Mouse (Mus musculus) forebrain, embryonic 11.5 days (tissue): Measurements from ENCODE around the gene Rnf169. TPM values are rescaled to one million over a fixed set of nuclear protein-coding genes. Genes with fewer than 3 reads are reported as not detected.
"Not testable (repeated sequence)": the region's sequence is repeated elsewhere in the genome, so short reads cannot be mapped to it uniquely, and the experiment has no call there.

Experiments used
- ATAC-seq: fragments of 200-750 bp; cut with Nextera tagmentation; replicated peaks from 2 replicates; pipeline ENCODE4 v1.8.0; 2017; ENCODE audit warnings: moderate TSS enrichment; ENCODE audit not compliant: low FRiP score
- DNase-seq: peaks from one replicate; pipeline ENCODE4 v3.0.0-alpha.2; 2017; ENCODE audit warnings: low spot score
- H3K27ac ChIP-seq: fragments of 300-500 bp; sonication (generic); 2 replicates; pipeline ENCODE4 v1.5.1; 2014; ENCODE audit warnings: low read depth, low read length
- H3K27me3 ChIP-seq: fragments of 300-500 bp; sonication (generic); 2 replicates; pipeline ENCODE4 v1.6.1; 2014; ENCODE audit warnings: mild to moderate bottlenecking, low read length, mixed read lengths; ENCODE audit not compliant: control insufficient read depth, insufficient read depth
- H3K36me3 ChIP-seq: fragments of 300-500 bp; sonication (generic); 2 replicates; pipeline ENCODE4 v1.6.1; 2014; ENCODE audit warnings: mild to moderate bottlenecking, low read length, moderate library complexity, mixed read lengths; ENCODE audit not compliant: control insufficient read depth, insufficient read depth
- H3K4me1 ChIP-seq: fragments of 300-500 bp; sonication (generic); replicated peaks from 2 replicates; pipeline ENCODE4 v1.6.1; 2014; ENCODE audit warnings: low read length, mixed read lengths; ENCODE audit not compliant: control insufficient read depth, insufficient read depth
- H3K4me2 ChIP-seq: fragments of 300-500 bp; sonication (generic); 2 replicates; pipeline ENCODE4 v1.6.1; 2014; ENCODE audit warnings: low read depth, mild to moderate bottlenecking, low read length, moderate library complexity, mixed read lengths; ENCODE audit not compliant: severe bottlenecking
- H3K4me3 ChIP-seq: fragments of 300-500 bp; sonication (generic); 2 replicates; pipeline ENCODE4 v1.5.1; 2014; ENCODE audit warnings: low read depth, low read length
- H3K9ac ChIP-seq: fragments of 300-500 bp; sonication (generic); 2 replicates; pipeline ENCODE4 v1.6.1; 2014; ENCODE audit warnings: low read length
- H3K9me3 ChIP-seq: fragments of 300-500 bp; sonication (generic); 2 replicates; pipeline ENCODE4 v1.6.1; 2016; ENCODE audit warnings: low read length, mixed read lengths; ENCODE audit not compliant: control insufficient read depth
- WGBS: fragments of 180-500 bp; shearing (Covaris S2); extraction: QIAGEN DNeasy Blood & Tissue Kit; methylation state at CpG from one replicate; pipeline ENCODE4 v1.1.7; 2014; 5-methylcytosine and 5-hydroxymethylcytosine counted together
- polyA plus RNA-seq: library from polyadenylated mRNA; unstranded; fragments of >200 nt; fragmentation: Nextera tagmentation; extraction: Ambion mirVana; gene quantifications from 2 replicates; pipeline ENCODE4 v1.2.1, GENCODE M21; 2014

Gene Rnf169
- polyA plus RNA-seq, 1 experiment from 2014 or later, result 7.9 TPM

DNA sequence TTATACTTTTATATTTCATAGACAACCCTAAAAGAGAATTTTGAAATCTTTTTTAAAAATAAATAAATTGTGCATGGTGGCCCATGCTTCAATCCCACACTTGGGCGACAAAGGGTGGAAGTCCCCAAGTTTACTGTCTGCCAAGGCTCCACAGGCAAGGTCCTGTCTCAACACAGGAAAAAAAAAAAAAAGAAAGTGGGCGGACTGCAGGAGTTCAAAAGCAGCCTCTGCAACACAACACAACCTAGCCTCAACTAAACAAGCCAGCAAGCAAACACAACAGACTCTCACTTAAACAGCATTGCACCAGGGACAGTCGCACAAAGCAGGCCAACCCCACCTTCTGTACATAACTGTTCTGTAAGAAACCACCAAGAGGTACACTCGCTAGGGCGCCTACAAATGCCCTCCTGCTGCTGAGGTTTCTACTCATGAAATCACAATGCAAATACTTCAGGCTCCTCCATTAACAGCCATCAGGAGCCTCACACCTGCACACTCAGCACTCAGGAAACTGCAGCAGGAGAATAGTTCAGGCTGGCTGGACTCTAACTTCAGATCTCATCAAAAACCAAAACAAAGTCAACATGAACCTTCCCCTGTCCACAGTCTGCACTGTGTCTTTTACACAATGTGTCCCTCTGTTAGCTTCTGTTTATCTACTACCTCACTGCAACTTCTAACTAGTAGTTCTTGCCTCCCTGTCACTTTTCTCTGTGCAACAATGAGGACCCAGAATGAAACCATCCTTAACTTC, 4.3 kb downstream of the Rnf169 start:
- H3K9me3 ChIP-seq, result no peaks in the 10 kb centered on the region
- H3K27ac ChIP-seq, result no peak overlapping the region
- DNase-seq (no peak), ATAC-seq (no peak)
- WGBS, result 89% methylated on average over 5 of the region's 5 CpGs
- no peak overlapping the region for H3K4me3 ChIP-seq
- peaks cover 7% of the 10 kb centered on the region; the same call in 1 of the 2 replicates for H3K4me1 ChIP-seq
- no peaks in the 10 kb centered on the region for H3K27me3 ChIP-seq
- H3K4me2 ChIP-seq, result no peak overlapping the region
- no peaks in the 10 kb centered on the region for H3K36me3 ChIP-seq
- H3K9ac ChIP-seq, result no peak overlapping the region

GRCm38 (mm10) chr7:99974208-99974970, 5.9 kb downstream of the Rnf169 start:
- WGBS, result 84% methylated on average over 10 of the region's 10 CpGs

GRCm38 (mm10) chr7:99972912-99973311, 7.3 kb downstream of the Rnf169 start:
- WGBS, result 88% methylated on average over 3 of the region's 3 CpGs
- not testable (repeated sequence) for H3K9me3 ChIP-seq, H3K36me3 ChIP-seq, H3K9ac ChIP-seq, H3K4me3 ChIP-seq, H3K27me3 ChIP-seq, H3K27ac ChIP-seq, H3K4me2 ChIP-seq, H3K4me1 ChIP-seq, DNase-seq, ATAC-seq

More at GRCm38 (mm10) chr7:99974208-99974970, 5.9 kb downstream of the Rnf169 start:
- no peak for DNase-seq
- ATAC-seq, result no peak
- Histone ChIP-seq H3K9me3 (no peaks in the 10 kb centered on the region), H3K4me3 (no peak overlapping the region), H3K36me3 (no peaks in the 10 kb centered on the region), H3K4me1 (peaks cover 4% of the 10 kb centered on the region; the same call in 1 of the 2 replicates), H3K27ac (no peak overlapping the region), H3K4me2 (no peak overlapping the region), H3K27me3 (no peaks in the 10 kb centered on the region), H3K9ac (no peak overlapping the region)

DNA sequence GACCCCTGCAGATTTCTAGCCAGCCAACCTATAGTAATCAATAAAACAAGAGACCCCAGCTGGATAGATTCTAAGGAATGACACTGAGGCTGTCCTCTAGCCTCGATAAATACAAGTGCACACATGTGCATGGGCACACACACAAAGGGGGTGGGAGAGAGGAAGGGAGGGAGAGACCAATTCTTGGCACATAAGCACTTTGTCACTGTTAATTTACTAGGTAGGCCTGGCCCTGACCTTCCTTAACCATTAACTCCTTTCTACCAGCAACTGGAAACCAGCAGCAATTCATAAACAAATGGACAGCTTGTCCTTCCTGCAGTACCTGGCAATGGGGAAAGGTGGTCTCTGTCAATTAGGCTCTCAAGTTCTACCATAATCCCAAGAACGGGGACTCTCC, 8.3 kb downstream of the Rnf169 start:
- Histone ChIP-seq H3K27ac (no peak overlapping the region), H3K36me3 (no peaks in the 10 kb centered on the region), H3K4me2 (no peak overlapping the region), H3K9ac (no peak overlapping the region), H3K27me3 (no peaks in the 10 kb centered on the region), H3K4me1 (no peaks in the 10 kb centered on the region), H3K9me3 (no peaks in the 10 kb centered on the region), H3K4me3 (no peak overlapping the region)
- 75% methylated on average over 2 of the region's 2 CpGs for WGBS
- ATAC-seq, result no peak
- DNase-seq, result peak; percentile 22

GRCm38 (mm10) chr7:99969151-99969550, 11.1 kb downstream of the Rnf169 start:
- H3K36me3 ChIP-seq, result no peaks in the 10 kb centered on the region
- WGBS, result 81% methylated on average over 4 of the region's 4 CpGs
- no peak overlapping the region for H3K4me2 ChIP-seq
- H3K27ac ChIP-seq, result no peak overlapping the region
- H3K9me3 ChIP-seq, result no peaks in the 10 kb centered on the region
- no peak overlapping the region for H3K9ac ChIP-seq
- no peak overlapping the region for H3K4me3 ChIP-seq
- ATAC-seq (no peak), DNase-seq (peak; percentile 39)
- H3K27me3 ChIP-seq, result no peaks in the 10 kb centered on the region
- H3K4me1 ChIP-seq, result peaks cover 14% of the 10 kb centered on the region

- ATAC-seq (no peak), DNase-seq (peak; percentile 47)
- H3K4me2 ChIP-seq, result no peak overlapping the region
- H3K36me3 ChIP-seq, result no peaks in the 10 kb centered on the region
- peaks cover 14% of the 10 kb centered on the region for H3K4me1 ChIP-seq
- no peak overlapping the region for H3K4me3 ChIP-seq
- 50% methylated on average over 9 of the region's 9 CpGs for WGBS
- no peaks in the 10 kb centered on the region for H3K27me3 ChIP-seq
- H3K9ac ChIP-seq, result no peak overlapping the region
- H3K9me3 ChIP-seq, result no peaks in the 10 kb centered on the region
- no peak overlapping the region for H3K27ac ChIP-seq
These were observed 14.1 kb downstream of the Rnf169 start for GRCm38 (mm10) chr7:99966011-99966721.

- Histone ChIP-seq H3K9me3 (no peaks in the 10 kb centered on the region), H3K27ac (peak overlapping the region; percentile 50; the same call in 1 of the 2 replicates), H3K4me3 (no peak overlapping the region), H3K9ac (peak overlapping the region; percentile 17; the same call in 1 of the 2 replicates), H3K4me2 (no peak overlapping the region), H3K27me3 (no peaks in the 10 kb centered on the region), H3K36me3 (no peaks in the 10 kb centered on the region), H3K4me1 (peaks cover 14% of the 10 kb centered on the region)
- WGBS, result 35% methylated on average over 9 of the region's 9 CpGs
- ATAC-seq, result no peak
- DNase-seq, result peak; percentile 50
These were observed 15.0 kb downstream of the Rnf169 start for GRCm38 (mm10) chr7:99965020-99965841.
